Mouse (Mus musculus) midbrain, embryonic 15.5 days (tissue): ENCODE results near the gene Zfp42. TPM values are rescaled to one million over a fixed set of nuclear protein-coding genes. Genes with fewer than 3 reads are reported as not detected.
"Not testable (repeated sequence)": the region's sequence is repeated elsewhere in the genome, so short reads cannot be mapped to it uniquely, and the experiment has no call there.

Experiments
- ATAC-seq: fragments of 200-750 bp; cut with Nextera tagmentation; replicated peaks from 2 replicates; pipeline ENCODE4 v1.8.0; 2017; ENCODE audit warnings: moderate TSS enrichment
- H3K27ac ChIP-seq: fragments of 300-500 bp; sonication (generic); 2 replicates; pipeline ENCODE4 v1.5.1; 2015; ENCODE audit warnings: mild to moderate bottlenecking, inconsistent platforms
- H3K27me3 ChIP-seq: fragments of 300-500 bp; sonication (generic); replicated peaks from 2 replicates; pipeline ENCODE4 v1.6.1; 2015; ENCODE audit warnings: inconsistent platforms
- H3K36me3 ChIP-seq: fragments of 300-500 bp; sonication (generic); replicated peaks from 2 replicates; pipeline ENCODE4 v1.6.1; 2015; ENCODE audit warnings: inconsistent platforms
- H3K4me1 ChIP-seq: fragments of 300-500 bp; sonication (generic); 2 replicates; pipeline ENCODE4 v1.6.1; 2015; ENCODE audit warnings: inconsistent platforms
- H3K4me2 ChIP-seq: fragments of 300-500 bp; sonication (generic); 2 replicates; pipeline ENCODE4 v1.6.1; 2015; ENCODE audit warnings: inconsistent platforms, mild to moderate bottlenecking, moderate library complexity
- H3K4me3 ChIP-seq: fragments of 300-500 bp; sonication (generic); 2 replicates; pipeline ENCODE4 v1.5.1; 2015; ENCODE audit warnings: mild to moderate bottlenecking, inconsistent platforms
- H3K9ac ChIP-seq: fragments of 300-500 bp; sonication (generic); 2 replicates; pipeline ENCODE4 v1.6.1; 2015; ENCODE audit warnings: mild to moderate bottlenecking, inconsistent platforms
- H3K9me3 ChIP-seq: fragments of 300-500 bp; sonication (generic); 2 replicates; pipeline ENCODE4 v1.6.1; 2016; ENCODE audit warnings: inconsistent platforms
- WGBS: fragments of 180-500 bp; shearing (Covaris S2); methylation state at CpG from one replicate; pipeline ENCODE4 v1.1.7; 2015; ENCODE audit warnings: mixed read lengths; 5-methylcytosine and 5-hydroxymethylcytosine counted together
- polyA plus RNA-seq: library from polyadenylated mRNA; unstranded; fragments of >200 nt; fragmentation: Nextera tagmentation; extraction: Ambion mirVana; gene quantifications from 2 replicates; pipeline ENCODE4 v1.2.1, GENCODE M21; 2015

Gene Zfp42
- not detected in 2 replicates for polyA plus RNA-seq

GRCm38 (mm10) chr8:43306896-43307295 is at the start of gene Zfp42:
Gene Zfp42, minus strand, starts transcription at chr8:43306980.
- no peak for ATAC-seq
- Histone ChIP-seq H3K4me1 (no peaks in the 10 kb centered on the region), H3K27ac (no peak within 1 kb of the TSS), H3K9ac (no peak within 1 kb of the TSS), H3K4me3 (no peak within 1 kb of the TSS), H3K36me3 (no peaks in the 10 kb centered on the region), H3K9me3 (no peaks in the 10 kb centered on the region; the same call in 1 of the 2 replicates), H3K4me2 (no peak within 1 kb of the TSS), H3K27me3 (no peaks in the 10 kb centered on the region)
- WGBS = 33% methylated on average over 14 of the region's 14 CpGs

GRCm38 (mm10) chr8:43356069-43356770 is 49.4 kb upstream of the Zfp42 start:
- no peaks in the 10 kb centered on the region for H3K27me3 ChIP-seq
- no peaks in the 10 kb centered on the region for H3K36me3 ChIP-seq
- H3K4me1 ChIP-seq = no peaks in the 10 kb centered on the region
- no peak overlapping the region for H3K4me2 ChIP-seq
- WGBS = 54% methylated on average over 12 of the region's 12 CpGs
- no peak overlapping the region for H3K4me3 ChIP-seq
- H3K9me3 ChIP-seq = no peaks in the 10 kb centered on the region
- no peak overlapping the region for H3K27ac ChIP-seq
- H3K9ac ChIP-seq = no peak overlapping the region
- ATAC-seq = no peak; the same call in 1 of the 2 replicates

- H3K9ac ChIP-seq, H3K4me3 ChIP-seq, H3K4me2 ChIP-seq, H3K27ac ChIP-seq, ATAC-seq, H3K36me3 ChIP-seq, H3K9me3 ChIP-seq, H3K4me1 ChIP-seq, H3K27me3 ChIP-seq: not testable (repeated sequence)
Measured at GRCm38 (mm10) chr8:43352241-43352640, 45.5 kb upstream of the Zfp42 start.

- H3K9ac ChIP-seq = no peak overlapping the region
- no peaks in the 10 kb centered on the region for H3K36me3 ChIP-seq
- no peaks in the 10 kb centered on the region for H3K27me3 ChIP-seq
- no peaks in the 10 kb centered on the region for H3K4me1 ChIP-seq
- no peak overlapping the region for H3K4me3 ChIP-seq
- no peak for ATAC-seq
- no peak overlapping the region for H3K4me2 ChIP-seq
- WGBS = 79% methylated on average over 5 of the region's 5 CpGs
- no peak overlapping the region for H3K27ac ChIP-seq
- H3K9me3 ChIP-seq = no peaks in the 10 kb centered on the region
Measured at GRCm38 (mm10) chr8:43338555-43338954, 31.8 kb upstream of the Zfp42 start.

GRCm38 (mm10) chr8:43333465-43333864 is 26.7 kb upstream of the Zfp42 start:
- 68% methylated on average over 4 of the region's 4 CpGs for WGBS
- H3K9ac ChIP-seq = no peak overlapping the region
- H3K27me3 ChIP-seq = no peaks in the 10 kb centered on the region
- no peak overlapping the region for H3K4me2 ChIP-seq
- no peak for ATAC-seq
- no peaks in the 10 kb centered on the region for H3K9me3 ChIP-seq
- no peak overlapping the region for H3K4me3 ChIP-seq
- H3K36me3 ChIP-seq = no peaks in the 10 kb centered on the region
- H3K4me1 ChIP-seq = no peaks in the 10 kb centered on the region
- no peak overlapping the region for H3K27ac ChIP-seq

- H3K4me1 ChIP-seq = no peaks in the 10 kb centered on the region
- no peak overlapping the region for H3K9ac ChIP-seq
- H3K4me2 ChIP-seq = no peak overlapping the region
- no peak overlapping the region for H3K4me3 ChIP-seq
- no peak for ATAC-seq
- H3K9me3 ChIP-seq = no peaks in the 10 kb centered on the region
- H3K27ac ChIP-seq = no peak overlapping the region
- no peaks in the 10 kb centered on the region for H3K36me3 ChIP-seq
- WGBS = 93% methylated on average over 7 of the region's 7 CpGs
- H3K27me3 ChIP-seq = no peaks in the 10 kb centered on the region
Measured at GRCm38 (mm10) chr8:43331657-43332056, 24.9 kb upstream of the Zfp42 start.

- Histone ChIP-seq H3K4me2 (no peak overlapping the region), H3K9ac (no peak overlapping the region), H3K27me3 (no peaks in the 10 kb centered on the region), H3K4me3 (no peak overlapping the region), H3K27ac (no peak overlapping the region), H3K9me3 (no peaks in the 10 kb centered on the region), H3K4me1 (no peaks in the 10 kb centered on the region), H3K36me3 (no peaks in the 10 kb centered on the region)
- 95% methylated on average over 21 of the region's 21 CpGs for WGBS
- no peak for ATAC-seq
Measured at GRCm38 (mm10) chr8:43329913-43330705, 23.3 kb upstream of the Zfp42 start.

- Histone ChIP-seq H3K36me3 (no peaks in the 10 kb centered on the region), H3K4me2 (no peak overlapping the region), H3K27me3 (no peaks in the 10 kb centered on the region), H3K9me3 (no peaks in the 10 kb centered on the region), H3K9ac (no peak overlapping the region), H3K4me1 (no peaks in the 10 kb centered on the region), H3K4me3 (no peak overlapping the region), H3K27ac (no peak overlapping the region)
- WGBS = 82% methylated on average over 10 of the region's 10 CpGs
- ATAC-seq = no peak
Measured at GRCm38 (mm10) chr8:43328666-43329065, 21.9 kb upstream of the Zfp42 start.

- Histone ChIP-seq H3K27me3 (no peaks in the 10 kb centered on the region), H3K4me2 (no peak overlapping the region), H3K36me3 (no peaks in the 10 kb centered on the region), H3K4me3 (no peak overlapping the region), H3K27ac (no peak overlapping the region), H3K9me3 (no peaks in the 10 kb centered on the region), H3K9ac (no peak overlapping the region), H3K4me1 (no peaks in the 10 kb centered on the region)
- 85% methylated on average over 5 of the region's 5 CpGs for WGBS
- ATAC-seq = no peak
Measured at GRCm38 (mm10) chr8:43320771-43321170, 14.0 kb upstream of the Zfp42 start.

GRCm38 (mm10) chr8:43308213-43308612 is 1.4 kb upstream of the Zfp42 start:
- H3K4me1 ChIP-seq = no peaks in the 10 kb centered on the region
- H3K27me3 ChIP-seq = no peaks in the 10 kb centered on the region
- ATAC-seq = no peak
- 82% methylated on average over 2 of the region's 2 CpGs for WGBS
- no peak overlapping the region for H3K9ac ChIP-seq
- no peak overlapping the region for H3K27ac ChIP-seq
- H3K4me3 ChIP-seq = no peak overlapping the region
- H3K4me2 ChIP-seq = no peak overlapping the region
- H3K36me3 ChIP-seq = no peaks in the 10 kb centered on the region
- H3K9me3 ChIP-seq = no peaks in the 10 kb centered on the region; the same call in 1 of the 2 replicates

- Histone ChIP-seq H3K27ac (no peak overlapping the region), H3K9ac (no peak overlapping the region), H3K36me3 (no peaks in the 10 kb centered on the region), H3K4me1 (no peaks in the 10 kb centered on the region), H3K4me3 (no peak overlapping the region), H3K9me3 (no peaks in the 10 kb centered on the region; the same call in 1 of the 2 replicates), H3K4me2 (no peak overlapping the region), H3K27me3 (no peaks in the 10 kb centered on the region)
- 95% methylated on average over 14 of the region's 14 CpGs for WGBS
- no peak for ATAC-seq
Measured at GRCm38 (mm10) chr8:43305676-43306075, 1.1 kb downstream of the Zfp42 start.

GRCm38 (mm10) chr8:43299796-43300195 is 7.0 kb downstream of the Zfp42 start:
- WGBS = 80% methylated on average over 5 of the region's 5 CpGs
- ATAC-seq = no peak

GRCm38 (mm10) chr8:43295826-43296225 is 11.0 kb downstream of the Zfp42 start:
- 94% methylated on average over 21 of the region's 21 CpGs for WGBS
- no peak for ATAC-seq

More at GRCm38 (mm10) chr8:43299796-43300195, 7.0 kb downstream of the Zfp42 start:
- H3K4me1 ChIP-seq = no peaks in the 10 kb centered on the region
- H3K9ac ChIP-seq = no peak overlapping the region
- no peaks in the 10 kb centered on the region for H3K9me3 ChIP-seq
- H3K27me3 ChIP-seq = no peaks in the 10 kb centered on the region
- no peak overlapping the region for H3K4me3 ChIP-seq
- H3K27ac ChIP-seq = no peak overlapping the region
- H3K4me2 ChIP-seq = no peak overlapping the region
- H3K36me3 ChIP-seq = no peaks in the 10 kb centered on the region

More at GRCm38 (mm10) chr8:43295826-43296225, 11.0 kb downstream of the Zfp42 start:
- Histone ChIP-seq H3K27ac (no peak overlapping the region), H3K27me3 (no peaks in the 10 kb centered on the region), H3K4me3 (no peak overlapping the region), H3K4me1 (no peaks in the 10 kb centered on the region), H3K4me2 (no peak overlapping the region), H3K36me3 (no peaks in the 10 kb centered on the region), H3K9me3 (no peaks in the 10 kb centered on the region), H3K9ac (no peak overlapping the region)
